Mouse (Mus musculus) forebrain, embryonic 11.5 days (tissue): Measurements from ENCODE around the gene Gm15093. TPM values are rescaled to one million over a fixed set of nuclear protein-coding genes. Genes with fewer than 3 reads are reported as not detected.
"Not testable (repeated sequence)": the region's sequence is repeated elsewhere in the genome, so short reads cannot be mapped to it uniquely, and the experiment has no call there.

Experiments
- ATAC-seq: fragments of 200-750 bp; cut with Nextera tagmentation; replicated peaks from 2 replicates; pipeline ENCODE4 v1.8.0; 2017; ENCODE audit warnings: moderate TSS enrichment; ENCODE audit not compliant: low FRiP score
- DNase-seq: peaks from one replicate; pipeline ENCODE4 v3.0.0-alpha.2; 2017; ENCODE audit warnings: low spot score
- H3K27ac ChIP-seq: fragments of 300-500 bp; sonication (generic); 2 replicates; pipeline ENCODE4 v1.5.1; 2014; ENCODE audit warnings: low read depth, low read length
- H3K27me3 ChIP-seq: fragments of 300-500 bp; sonication (generic); 2 replicates; pipeline ENCODE4 v1.6.1; 2014; ENCODE audit warnings: mild to moderate bottlenecking, low read length, mixed read lengths; ENCODE audit not compliant: control insufficient read depth, insufficient read depth
- H3K36me3 ChIP-seq: fragments of 300-500 bp; sonication (generic); 2 replicates; pipeline ENCODE4 v1.6.1; 2014; ENCODE audit warnings: mild to moderate bottlenecking, low read length, moderate library complexity, mixed read lengths; ENCODE audit not compliant: control insufficient read depth, insufficient read depth
- H3K4me1 ChIP-seq: fragments of 300-500 bp; sonication (generic); replicated peaks from 2 replicates; pipeline ENCODE4 v1.6.1; 2014; ENCODE audit warnings: low read length, mixed read lengths; ENCODE audit not compliant: control insufficient read depth, insufficient read depth
- H3K4me2 ChIP-seq: fragments of 300-500 bp; sonication (generic); 2 replicates; pipeline ENCODE4 v1.6.1; 2014; ENCODE audit warnings: low read depth, mild to moderate bottlenecking, low read length, moderate library complexity, mixed read lengths; ENCODE audit not compliant: severe bottlenecking
- H3K4me3 ChIP-seq: fragments of 300-500 bp; sonication (generic); 2 replicates; pipeline ENCODE4 v1.5.1; 2014; ENCODE audit warnings: low read depth, low read length
- H3K9ac ChIP-seq: fragments of 300-500 bp; sonication (generic); 2 replicates; pipeline ENCODE4 v1.6.1; 2014; ENCODE audit warnings: low read length
- H3K9me3 ChIP-seq: fragments of 300-500 bp; sonication (generic); 2 replicates; pipeline ENCODE4 v1.6.1; 2016; ENCODE audit warnings: low read length, mixed read lengths; ENCODE audit not compliant: control insufficient read depth
- WGBS: fragments of 180-500 bp; shearing (Covaris S2); extraction: QIAGEN DNeasy Blood & Tissue Kit; methylation state at CpG from one replicate; pipeline ENCODE4 v1.1.7; 2014; 5-methylcytosine and 5-hydroxymethylcytosine counted together
- polyA plus RNA-seq: library from polyadenylated mRNA; unstranded; fragments of >200 nt; fragmentation: Nextera tagmentation; extraction: Ambion mirVana; gene quantifications from 2 replicates; pipeline ENCODE4 v1.2.1, GENCODE M21; 2014

Gm15093 gene
- polyA plus RNA-seq: not detected in 2 replicates

GRCm38 (mm10) chrX:149272077-149272476, at the start of gene Gm15093:
TSS of gene Gm15093 (plus strand) at chrX:149272377.
- not testable (repeated sequence) for H3K9ac ChIP-seq, DNase-seq, H3K27ac ChIP-seq, H3K4me2 ChIP-seq, H3K4me3 ChIP-seq, H3K9me3 ChIP-seq, ATAC-seq, H3K4me1 ChIP-seq, H3K36me3 ChIP-seq, H3K27me3 ChIP-seq
- no CpG with 5 or more reads among the region's 1 CpGs for WGBS

Other genes with a start within 250 kb of the Gm15093 start
- not detected in 2 replicates for gene Ott, start 198.1 kb upstream of the Gm15093 start, polyA plus RNA-seq
- gene Gm15085, start 175.2 kb downstream of the Gm15093 start, polyA plus RNA-seq: not detected in 2 replicates